Mouse (Mus musculus) lung, embryonic 14.5 days (tissue): ENCODE measurements at regions not wholly inside any gene's neighbourhood (a gene's known extent, or its start where the extent isn't known, plus 50 kb on each side); places are given as distances from the start of the nearest gene placed in this dataset.

ENCODE experiments used
- ATAC-seq: fragments of 200-750 bp; cut with Nextera tagmentation; 2 replicates; pipeline ENCODE4 v1.8.0; 2017; ENCODE audit warnings: mild to moderate bottlenecking, moderate TSS enrichment, moderate library complexity; ENCODE audit not compliant: insufficient read depth
- DNase-seq: peaks from one replicate; pipeline ENCODE4 v3.0.0-alpha.2; 2015
- H3K27ac ChIP-seq: fragments of 300-500 bp; sonication (generic); 2 replicates; pipeline ENCODE4 v1.5.1; 2014; ENCODE audit warnings: low read depth, mild to moderate bottlenecking, moderate library complexity
- H3K27me3 ChIP-seq: fragments of 300-500 bp; sonication (generic); 2 replicates; pipeline ENCODE4 v1.6.1; 2014; ENCODE audit warnings: low read length, control low read depth; ENCODE audit not compliant: insufficient read depth
- H3K36me3 ChIP-seq: fragments of 300-500 bp; sonication (generic); 2 replicates; pipeline ENCODE4 v1.6.1; 2014; ENCODE audit warnings: control low read depth; ENCODE audit not compliant: insufficient read depth
- H3K4me1 ChIP-seq: fragments of 300-500 bp; sonication (generic); 2 replicates; pipeline ENCODE4 v1.6.1; 2014; ENCODE audit warnings: antibody characterized with exemption, control low read depth; ENCODE audit not compliant: insufficient read depth
- H3K4me2 ChIP-seq: fragments of 300-500 bp; sonication (generic); 2 replicates; pipeline ENCODE4 v1.6.1; 2014; ENCODE audit warnings: mild to moderate bottlenecking
- H3K4me3 ChIP-seq: fragments of 300-500 bp; sonication (generic); 2 replicates; pipeline ENCODE4 v1.5.1; 2014; ENCODE audit warnings: low read depth, low read length
- H3K9ac ChIP-seq: fragments of 300-500 bp; sonication (generic); 2 replicates; pipeline ENCODE4 v1.6.1; 2014
- H3K9me3 ChIP-seq: fragments of 300-500 bp; sonication (generic); 2 replicates; pipeline ENCODE4 v1.6.1; 2016; ENCODE audit warnings: low read depth, low read length, control low read depth
- CTCF ChIP-seq: IDR thresholded peaks from 2 replicates; pipeline ENCODE4 v1.5.1; 2016; ENCODE audit warnings: antibody characterized with exemption, low read depth
- WGBS: fragments of 180-500 bp; shearing (Covaris S2); extraction: QIAGEN DNeasy Blood & Tissue Kit; methylation state at CpG from one replicate; pipeline ENCODE4 v1.1.7; 2014; 5-methylcytosine and 5-hydroxymethylcytosine counted together

- Histone ChIP-seq H3K36me3 (no peaks in the 10 kb centered on the region), H3K9me3 (no peaks in the 10 kb centered on the region), H3K27ac (no peak overlapping the region), H3K4me2 (no peak overlapping the region), H3K9ac (no peak overlapping the region), H3K4me1 (no peaks in the 10 kb centered on the region; the same call in 1 of the 2 replicates), H3K4me3 (no peak overlapping the region), H3K27me3 (peaks cover 4% of the 10 kb centered on the region; the same call in 1 of the 2 replicates)
- 22% methylated on average over 9 of the region's 9 CpGs for WGBS
- no peak; the same call in 1 of the 2 replicates for ATAC-seq
- TF ChIP-seq CTCF, result no peak
- DNase-seq, result peak; percentile 45
Measured at GRCm38 (mm10) chr1:90476556-90477243, 126.1 kb upstream of the Cops8 start.

- Histone ChIP-seq H3K4me1 (no peaks in the 10 kb centered on the region; the same call in 1 of the 2 replicates), H3K9me3 (no peaks in the 10 kb centered on the region), H3K27ac (no peak overlapping the region), H3K4me2 (no peak overlapping the region), H3K27me3 (peaks cover 10% of the 10 kb centered on the region; the same call in 1 of the 2 replicates), H3K9ac (no peak overlapping the region), H3K4me3 (no peak overlapping the region), H3K36me3 (no peaks in the 10 kb centered on the region)
- ATAC-seq, result no peak
- no peak for DNase-seq
- 90% methylated on average over 2 of the region's 2 CpGs for WGBS
- TF ChIP-seq CTCF, result peak; percentile 40; the same call in 1 of the 2 replicates
Measured at GRCm38 (mm10) chr1:90478839-90479238, 123.9 kb upstream of the Cops8 start.

- Histone ChIP-seq H3K4me1 (peaks cover 2% of the 10 kb centered on the region; the same call in 1 of the 2 replicates), H3K27ac (no peak overlapping the region), H3K27me3 (peaks cover 14% of the 10 kb centered on the region; the same call in 1 of the 2 replicates), H3K9me3 (no peaks in the 10 kb centered on the region), H3K9ac (no peak overlapping the region), H3K36me3 (no peaks in the 10 kb centered on the region), H3K4me2 (no peak overlapping the region), H3K4me3 (no peak overlapping the region)
- TF ChIP-seq CTCF, result no peak
- 59% methylated on average over 5 of the region's 5 CpGs for WGBS
- ATAC-seq, result no peak
- DNase-seq, result no peak
Measured at GRCm38 (mm10) chr1:90481247-90481646, 121.5 kb upstream of the Cops8 start.

DNA sequence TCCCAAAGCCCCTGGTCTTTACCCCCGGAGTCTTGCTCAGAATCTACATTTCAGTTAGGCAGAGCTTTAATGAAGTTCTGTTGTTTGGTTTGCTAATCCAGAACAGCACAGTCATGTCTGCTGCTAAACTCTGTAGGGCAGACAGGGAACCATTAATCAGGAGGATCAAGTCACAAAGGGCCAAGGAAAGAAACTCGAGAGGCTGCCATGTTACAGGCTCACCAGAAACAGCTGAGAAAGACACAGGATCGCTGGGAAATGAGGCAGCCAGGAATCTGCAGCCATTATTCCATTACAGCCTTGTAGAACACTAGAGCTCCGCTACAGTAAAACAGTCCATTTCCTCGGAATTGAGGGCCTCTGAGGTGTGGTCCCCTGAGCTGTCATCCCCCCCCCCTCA, 121.1 kb upstream of the Cops8 start:
- no peak overlapping the region for H3K27ac ChIP-seq
- H3K9ac ChIP-seq, result no peak overlapping the region
- no peaks in the 10 kb centered on the region for H3K9me3 ChIP-seq
- no peaks in the 10 kb centered on the region for H3K36me3 ChIP-seq
- H3K4me2 ChIP-seq, result no peak overlapping the region
- H3K4me3 ChIP-seq, result no peak overlapping the region
- TF ChIP-seq CTCF, result no peak
- peaks cover 14% of the 10 kb centered on the region; the same call in 1 of the 2 replicates for H3K27me3 ChIP-seq
- WGBS, result 48% methylated on average over 5 of the region's 5 CpGs
- ATAC-seq (no peak), DNase-seq (no peak)
- H3K4me1 ChIP-seq, result peaks cover 2% of the 10 kb centered on the region; the same call in 1 of the 2 replicates

GRCm38 (mm10) chr1:90486349-90486839, 116.4 kb upstream of the Cops8 start:
- Histone ChIP-seq H3K36me3 (no peaks in the 10 kb centered on the region), H3K9ac (no peak overlapping the region), H3K27ac (no peak overlapping the region), H3K4me1 (0 out of 2 replicates have a peak, but pooled peaks cover 2% of the 10 kb centered on the region), H3K4me3 (no peak overlapping the region), H3K27me3 (0 out of 2 replicates have a peak, but pooled peaks cover 10% of the 10 kb centered on the region), H3K9me3 (no peaks in the 10 kb centered on the region), H3K4me2 (peak overlapping the region; percentile 13; the same call in 1 of the 2 replicates)
- 28% methylated on average over 11 of the region's 11 CpGs for WGBS
- peak; percentile 92 for ATAC-seq
- TF ChIP-seq CTCF, result no peak
- peak; percentile 89 for DNase-seq

DNA sequence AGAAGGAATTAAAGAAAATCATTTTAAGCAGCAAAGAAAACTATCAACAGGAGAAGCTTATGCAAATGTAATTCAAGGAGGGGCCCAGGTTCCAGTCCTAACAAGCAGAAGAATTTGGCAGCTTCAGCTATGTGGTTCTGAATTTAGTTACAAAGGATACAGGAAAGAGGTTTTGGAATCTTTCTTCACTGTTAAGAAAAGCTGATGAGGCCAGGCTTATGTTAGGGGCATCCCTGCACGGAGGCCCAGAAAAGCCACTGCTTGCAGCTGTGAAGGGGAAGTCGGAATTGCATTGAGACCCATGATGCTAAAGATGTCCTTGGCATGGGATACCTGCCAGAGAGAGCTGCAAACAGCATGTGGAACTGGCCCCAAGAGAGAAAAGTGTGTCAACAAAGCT, 114.9 kb upstream of the Cops8 start:
- Histone ChIP-seq H3K9ac (no peak overlapping the region), H3K9me3 (no peaks in the 10 kb centered on the region), H3K27ac (no peak overlapping the region), H3K36me3 (no peaks in the 10 kb centered on the region), H3K4me1 (0 out of 2 replicates have a peak, but pooled peaks cover 2% of the 10 kb centered on the region), H3K27me3 (0 out of 2 replicates have a peak, but pooled peaks cover 10% of the 10 kb centered on the region), H3K4me2 (no peak overlapping the region), H3K4me3 (no peak overlapping the region)
- no peak for TF ChIP-seq CTCF
- no peak for DNase-seq
- 78% methylated on average over 2 of the region's 2 CpGs for WGBS
- ATAC-seq, result no peak

GRCm38 (mm10) chr1:90488991-90489390, 113.8 kb upstream of the Cops8 start:
- no peak overlapping the region for H3K4me2 ChIP-seq
- no peak overlapping the region for H3K27ac ChIP-seq
- 0 out of 2 replicates have a peak, but pooled peaks cover 4% of the 10 kb centered on the region for H3K27me3 ChIP-seq
- H3K36me3 ChIP-seq, result no peaks in the 10 kb centered on the region
- DNase-seq (no peak), ATAC-seq (no peak)
- 83% methylated on average over 2 of the region's 2 CpGs for WGBS
- no peaks in the 10 kb centered on the region for H3K9me3 ChIP-seq
- H3K4me3 ChIP-seq, result no peak overlapping the region
- no peak for TF ChIP-seq CTCF
- H3K9ac ChIP-seq, result no peak overlapping the region
- H3K4me1 ChIP-seq, result 0 out of 2 replicates have a peak, but pooled peaks cover 3% of the 10 kb centered on the region
